Mouse (Mus musculus) neural tube, embryonic 15.5 days (tissue): ENCODE data around the gene Clstn2. TPM values are rescaled to one million over a fixed set of nuclear protein-coding genes. Genes with fewer than 3 reads are reported as not detected.

Experiments
- ATAC-seq: fragments of 200-750 bp; cut with Nextera tagmentation; 2 replicates; pipeline ENCODE4 v1.8.0; 2017; ENCODE audit warnings: mild to moderate bottlenecking, moderate TSS enrichment, moderate library complexity; ENCODE audit not compliant: low FRiP score
- H3K27ac ChIP-seq: fragments of 300-500 bp; sonication (generic); replicated peaks from 2 replicates; pipeline ENCODE4 v1.5.1; 2015; ENCODE audit warnings: mild to moderate bottlenecking, inconsistent platforms
- H3K27me3 ChIP-seq: fragments of 300-500 bp; sonication (generic); replicated peaks from 2 replicates; pipeline ENCODE4 v1.6.1; 2015; ENCODE audit warnings: inconsistent platforms
- H3K36me3 ChIP-seq: fragments of 300-500 bp; sonication (generic); 2 replicates; pipeline ENCODE4 v1.6.1; 2015; ENCODE audit warnings: inconsistent platforms
- H3K4me1 ChIP-seq: fragments of 300-500 bp; sonication (generic); 2 replicates; pipeline ENCODE4 v1.6.1; 2015; ENCODE audit warnings: inconsistent platforms
- H3K4me2 ChIP-seq: fragments of 300-500 bp; sonication (generic); 2 replicates; pipeline ENCODE4 v1.6.1; 2015; ENCODE audit warnings: inconsistent platforms, mild to moderate bottlenecking, moderate library complexity
- H3K4me3 ChIP-seq: fragments of 300-500 bp; sonication (generic); replicated peaks from 2 replicates; pipeline ENCODE4 v1.5.1; 2015; ENCODE audit warnings: mild to moderate bottlenecking, inconsistent platforms
- H3K9ac ChIP-seq: fragments of 300-500 bp; sonication (generic); replicated peaks from 2 replicates; pipeline ENCODE4 v1.6.1; 2015; ENCODE audit warnings: mild to moderate bottlenecking, inconsistent platforms
- H3K9me3 ChIP-seq: fragments of 300-500 bp; sonication (generic); replicated peaks from 2 replicates; pipeline ENCODE4 v1.6.1; 2016; ENCODE audit warnings: inconsistent platforms
- WGBS: fragments of 180-500 bp; shearing (Covaris S2); methylation state at CpG from one replicate; pipeline ENCODE4 v1.1.7; 2015; ENCODE audit warnings: mixed read lengths; 5-methylcytosine and 5-hydroxymethylcytosine counted together
- polyA plus RNA-seq: library from polyadenylated mRNA; unstranded; fragments of >200 nt; fragmentation: Nextera tagmentation; extraction: Ambion mirVana; gene quantifications from 2 replicates; pipeline ENCODE4 v1.2.1, GENCODE M21; 2015

Gene Clstn2
- polyA plus RNA-seq, 1 experiment from 2014 or later: 18.8 TPM

DNA sequence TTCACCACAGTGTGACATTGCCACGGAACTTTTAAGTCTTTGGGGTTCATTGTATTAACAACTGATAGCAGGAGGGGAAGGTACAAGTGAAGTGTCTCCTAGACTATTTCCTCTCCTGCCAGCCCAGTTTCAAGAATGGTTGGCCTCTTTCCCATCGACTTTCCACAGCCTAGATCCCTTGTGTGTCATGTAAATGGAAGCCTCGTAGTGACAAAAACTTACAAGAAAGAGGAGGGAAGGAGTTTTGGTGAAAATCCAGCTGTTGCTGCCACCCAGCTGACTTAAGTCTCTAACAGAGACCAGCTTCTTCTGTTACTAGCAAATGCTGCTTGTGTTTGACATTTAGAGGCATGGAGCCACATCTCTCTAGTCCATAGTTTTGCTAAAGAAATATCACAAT lies 598.3 kb downstream of the Clstn2 start:
- no peaks in the 10 kb centered on the region for H3K36me3 ChIP-seq
- WGBS: 60% methylated on average over 3 of the region's 3 CpGs
- no peaks in the 10 kb centered on the region for H3K9me3 ChIP-seq
- no peak for ATAC-seq
- no peak overlapping the region for H3K9ac ChIP-seq
- no peaks in the 10 kb centered on the region for H3K27me3 ChIP-seq
- no peak overlapping the region for H3K27ac ChIP-seq
- no peak overlapping the region for H3K4me2 ChIP-seq
- no peak overlapping the region for H3K4me3 ChIP-seq
- no peaks in the 10 kb centered on the region for H3K4me1 ChIP-seq

DNA sequence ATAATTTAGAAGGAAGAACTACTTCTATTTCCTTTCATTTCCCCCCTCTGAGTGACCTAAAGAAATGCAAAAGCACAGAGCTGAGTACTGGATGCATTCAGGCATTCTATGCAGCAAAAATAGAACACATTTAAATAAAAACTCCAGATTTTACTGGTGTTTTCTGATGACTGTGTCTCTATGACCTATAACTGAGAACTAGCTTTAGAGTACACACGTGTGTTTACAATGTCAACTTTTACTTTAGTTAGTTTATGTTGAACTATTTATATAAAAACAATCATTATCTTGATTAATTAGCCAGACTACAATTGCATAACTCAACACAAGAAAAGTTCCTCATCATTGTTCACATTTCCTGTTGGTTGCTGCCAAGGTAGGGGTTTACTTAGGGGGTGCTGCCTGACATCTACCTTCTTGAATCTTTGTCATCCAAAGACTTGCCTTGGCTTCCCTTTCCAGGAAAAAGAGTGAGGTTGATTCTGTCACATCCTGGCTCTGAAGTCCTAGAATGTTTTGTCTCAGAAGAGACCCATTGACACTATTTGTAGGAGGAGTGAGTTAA lies 603.0 kb downstream of the Clstn2 start:
- H3K27me3 ChIP-seq: no peaks in the 10 kb centered on the region
- no peak for ATAC-seq
- no peak overlapping the region for H3K9ac ChIP-seq
- no peaks in the 10 kb centered on the region for H3K36me3 ChIP-seq
- H3K27ac ChIP-seq: no peak overlapping the region
- H3K9me3 ChIP-seq: no peaks in the 10 kb centered on the region
- WGBS: 83% methylated on average over 1 of the region's 1 CpGs
- no peaks in the 10 kb centered on the region for H3K4me1 ChIP-seq
- no peak overlapping the region for H3K4me2 ChIP-seq
- H3K4me3 ChIP-seq: no peak overlapping the region

DNA sequence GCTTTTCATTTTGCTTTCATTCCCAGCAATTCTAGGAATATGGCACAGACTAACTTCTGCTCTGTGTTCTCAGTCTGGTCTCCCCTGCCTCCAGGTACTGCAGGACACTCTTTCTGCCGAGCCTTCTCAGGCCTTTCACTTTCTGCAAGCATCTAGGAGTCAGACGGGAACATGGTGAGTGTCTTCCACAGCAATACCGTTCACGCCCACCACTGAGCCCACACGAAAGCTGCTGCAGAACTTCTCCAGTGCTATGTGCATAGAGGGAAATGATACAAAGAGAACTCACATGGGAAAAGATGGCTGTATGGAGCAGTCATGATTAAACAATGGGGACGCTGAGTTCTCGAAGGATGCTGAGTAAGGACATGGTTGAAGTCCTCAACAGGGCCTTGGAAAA lies 604.9 kb downstream of the Clstn2 start:
- H3K27me3 ChIP-seq: no peaks in the 10 kb centered on the region
- no peaks in the 10 kb centered on the region for H3K4me1 ChIP-seq
- H3K4me2 ChIP-seq: no peak overlapping the region
- no peak for ATAC-seq
- H3K4me3 ChIP-seq: no peak overlapping the region
- no peak overlapping the region for H3K27ac ChIP-seq
- no peaks in the 10 kb centered on the region for H3K9me3 ChIP-seq
- H3K36me3 ChIP-seq: no peaks in the 10 kb centered on the region
- 87% methylated on average over 7 of the region's 7 CpGs for WGBS
- H3K9ac ChIP-seq: no peak overlapping the region

DNA sequence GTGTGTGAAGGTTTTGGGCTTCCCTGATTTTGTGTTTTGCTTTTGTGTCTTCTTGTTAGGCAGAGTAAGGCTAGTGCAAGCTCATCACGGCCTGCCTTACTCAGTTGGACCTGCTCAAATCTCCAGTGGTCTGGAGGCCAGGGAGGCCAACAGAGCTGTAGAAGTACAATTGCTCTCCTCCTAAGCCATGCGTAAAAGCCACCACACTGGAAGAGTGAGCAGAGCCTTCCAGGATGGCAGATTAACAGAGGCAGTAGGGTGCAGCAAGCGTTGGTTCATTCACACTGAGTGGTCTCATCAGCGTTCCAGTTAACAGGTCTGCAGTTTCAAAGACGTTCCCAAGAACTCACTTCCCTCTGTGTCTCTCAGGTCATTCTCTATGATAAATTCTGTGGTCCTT lies 612.1 kb downstream of the Clstn2 start:
- Histone ChIP-seq H3K9ac (no peak overlapping the region), H3K27ac (no peak overlapping the region), H3K9me3 (no peaks in the 10 kb centered on the region), H3K4me2 (no peak overlapping the region), H3K27me3 (no peaks in the 10 kb centered on the region), H3K36me3 (no peaks in the 10 kb centered on the region), H3K4me1 (no peaks in the 10 kb centered on the region), H3K4me3 (no peak overlapping the region)
- 55% methylated on average over 5 of the region's 5 CpGs for WGBS
- no peak for ATAC-seq

DNA sequence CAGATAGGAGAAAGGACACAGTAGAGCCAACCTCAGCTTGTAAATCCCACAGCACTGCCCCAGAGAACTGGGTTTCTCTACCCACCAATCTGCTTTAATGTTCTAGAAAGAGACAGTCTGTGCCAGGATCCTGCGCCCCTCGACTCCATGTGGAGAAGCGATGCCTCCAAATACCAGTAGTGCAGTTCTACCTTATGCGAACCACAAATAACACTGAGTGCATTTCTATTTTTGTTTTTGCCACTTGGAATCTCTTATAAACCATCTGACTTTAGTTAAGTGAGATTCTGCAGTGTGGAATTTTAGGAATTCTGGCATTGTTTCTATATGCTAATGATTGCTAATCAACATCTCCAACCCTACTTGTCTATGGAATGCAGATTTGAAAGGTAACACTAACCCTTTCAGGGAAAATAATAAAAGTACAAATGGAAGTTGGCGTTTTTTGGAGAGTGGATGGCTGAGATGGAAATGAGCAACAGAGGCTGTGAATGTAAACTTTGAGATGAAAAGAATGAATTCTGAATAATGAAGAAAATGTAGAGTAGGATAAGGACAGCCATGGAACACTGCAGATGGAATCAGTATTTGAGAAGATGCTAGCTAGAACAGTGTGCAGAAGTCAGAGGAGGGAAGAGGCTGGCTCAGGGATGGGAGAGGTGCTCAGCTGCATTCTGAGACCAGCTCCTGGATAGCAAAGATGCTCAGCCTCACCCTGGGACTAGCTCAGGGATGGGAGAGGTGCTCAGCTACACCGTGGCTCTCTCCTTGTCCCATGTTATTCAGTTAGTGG lies 617.9 kb downstream of the Clstn2 start:
- 81% methylated on average over 6 of the region's 6 CpGs for WGBS
- no peak overlapping the region for H3K27ac ChIP-seq
- no peak overlapping the region for H3K9ac ChIP-seq
- no peak overlapping the region for H3K4me3 ChIP-seq
- no peak for ATAC-seq
- H3K27me3 ChIP-seq: no peaks in the 10 kb centered on the region
- no peaks in the 10 kb centered on the region for H3K36me3 ChIP-seq
- no peaks in the 10 kb centered on the region for H3K4me1 ChIP-seq
- no peaks in the 10 kb centered on the region for H3K9me3 ChIP-seq
- no peak overlapping the region for H3K4me2 ChIP-seq

DNA sequence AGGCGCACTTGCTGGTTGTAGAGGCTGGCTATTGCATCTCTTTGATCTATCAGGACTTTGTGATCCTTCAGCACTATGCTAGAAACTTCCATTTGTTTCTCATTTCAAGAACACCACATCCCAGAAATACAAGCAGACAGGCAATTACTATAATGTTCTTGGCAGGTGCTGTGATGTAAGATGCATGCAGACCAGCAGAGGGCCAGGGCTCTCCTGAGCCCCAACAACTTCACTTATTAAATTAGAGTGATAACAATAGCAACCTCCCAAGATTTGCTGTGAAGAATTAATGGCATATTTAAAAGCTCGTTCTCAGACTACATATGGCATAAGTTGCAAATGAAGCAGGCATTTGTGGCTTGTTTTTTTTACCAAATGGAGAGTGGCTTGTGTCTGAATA lies 624.8 kb downstream of the Clstn2 start:
- no peaks in the 10 kb centered on the region for H3K4me1 ChIP-seq
- WGBS: 82% methylated on average over 2 of the region's 2 CpGs
- no peak overlapping the region for H3K9ac ChIP-seq
- no peaks in the 10 kb centered on the region for H3K27me3 ChIP-seq
- no peak overlapping the region for H3K4me2 ChIP-seq
- H3K4me3 ChIP-seq: no peak overlapping the region
- H3K36me3 ChIP-seq: no peaks in the 10 kb centered on the region
- no peak for ATAC-seq
- no peak overlapping the region for H3K27ac ChIP-seq
- H3K9me3 ChIP-seq: no peaks in the 10 kb centered on the region
